Mouse (Mus musculus) liver, postnatal 0 days (tissue): Measurements from ENCODE around the gene Icmt. TPM values are rescaled to one million over a fixed set of nuclear protein-coding genes. Genes with fewer than 3 reads are reported as not detected.
A peak's percentile ranks its signal among the peaks of the same experiment; 100 is the strongest.

Experiments
- ATAC-seq: fragments of 200-750 bp; cut with Nextera tagmentation; 2 replicates; pipeline ENCODE4 v1.8.0; 2017; ENCODE audit warnings: mild to moderate bottlenecking, moderate library complexity
- DNase-seq: peaks from one replicate; pipeline ENCODE4 v3.0.0-alpha.2; 2016
- H3K27ac ChIP-seq: fragments of 300-500 bp; sonication (generic); 2 replicates; pipeline ENCODE4 v1.5.1; 2014; ENCODE audit warnings: antibody characterized with exemption, moderate library complexity, mild to moderate bottlenecking, low read depth
- H3K27me3 ChIP-seq: fragments of 300-500 bp; sonication (generic); 2 replicates; pipeline ENCODE4 v1.6.1; 2014; ENCODE audit warnings: low read length, control low read depth, mixed read lengths; ENCODE audit not compliant: insufficient read depth
- H3K36me3 ChIP-seq: fragments of 300-500 bp; sonication (generic); replicated peaks from 2 replicates; pipeline ENCODE4 v1.6.1; 2014; ENCODE audit warnings: mild to moderate bottlenecking, control low read depth, low read length, moderate library complexity, mixed read lengths; ENCODE audit not compliant: insufficient read depth
- H3K4me1 ChIP-seq: fragments of 300-500 bp; sonication (generic); 2 replicates; pipeline ENCODE4 v1.6.1; 2014; ENCODE audit warnings: antibody characterized with exemption, mild to moderate bottlenecking, control low read depth; ENCODE audit not compliant: insufficient read depth
- H3K4me2 ChIP-seq: fragments of 300-500 bp; sonication (generic); 2 replicates; pipeline ENCODE4 v1.6.1; 2014; ENCODE audit warnings: low read depth, mild to moderate bottlenecking, low read length, moderate library complexity, mixed read lengths
- H3K4me3 ChIP-seq: fragments of 300-500 bp; sonication (generic); 2 replicates; pipeline ENCODE4 v1.5.1; 2014; ENCODE audit warnings: low read depth, low read length
- H3K9ac ChIP-seq: fragments of 300-500 bp; sonication (generic); replicated peaks from 2 replicates; pipeline ENCODE4 v1.6.1; 2014; ENCODE audit warnings: mild to moderate bottlenecking, moderate library complexity
- H3K9me3 ChIP-seq: fragments of 300-500 bp; sonication (generic); 2 replicates; pipeline ENCODE4 v1.6.1; 2016; ENCODE audit warnings: mild to moderate bottlenecking, control low read depth, low read length, mixed read lengths
- CTCF ChIP-seq: sonication (generic); IDR thresholded peaks from 2 replicates; pipeline ENCODE4 v1.5.1; 2016; ENCODE audit warnings: antibody characterized with exemption, low read depth
- EP300 ChIP-seq: IDR thresholded peaks from 2 replicates; pipeline ENCODE4 v1.6.1; 2016; ENCODE audit warnings: antibody characterized with exemption, low read depth, mild to moderate bottlenecking
- WGBS: fragments of 180-500 bp; shearing (Covaris S2); extraction: QIAGEN DNeasy Blood & Tissue Kit; methylation state at CpG from one replicate; pipeline ENCODE4 v1.1.7; 2014; ENCODE audit not compliant: insufficient replicate concordance; 5-methylcytosine and 5-hydroxymethylcytosine counted together
- polyA plus RNA-seq: library from polyadenylated mRNA; unstranded; fragments of >200 nt; fragmentation: Nextera tagmentation; extraction: Ambion mirVana; gene quantifications from 2 replicates; pipeline ENCODE4 v1.2.1, GENCODE M21; 2015

Icmt gene
- polyA plus RNA-seq, 1 experiment from 2014 or later: 6.9 TPM

- DNase-seq (peak; percentile 73), ATAC-seq (peak; percentile 88)
- Histone ChIP-seq H3K4me2 (no peak overlapping the region), H3K4me1 (peaks cover 16% of the 10 kb centered on the region), H3K27me3 (peaks cover 31% of the 10 kb centered on the region), H3K36me3 (no peaks in the 10 kb centered on the region), H3K4me3 (no peak overlapping the region), H3K27ac (no peak overlapping the region), H3K9ac (no peak overlapping the region), H3K9me3 (no peaks in the 10 kb centered on the region)
- TF ChIP-seq EP300 (no peak), CTCF (no peak)
- WGBS: 25% methylated on average over 7 of the region's 7 CpGs
These were observed 48.3 kb downstream of the Icmt start for GRCm38 (mm10) chr4:152345120-152345889.

GRCm38 (mm10) chr4:152349837-152350381 is 52.9 kb downstream of the Icmt start:
- H3K4me2 ChIP-seq: no peak overlapping the region
- no peaks in the 10 kb centered on the region for H3K36me3 ChIP-seq
- ATAC-seq (no peak), DNase-seq (no peak)
- 6% methylated on average over 17 of the region's 17 CpGs for WGBS
- H3K27ac ChIP-seq: no peak overlapping the region
- H3K4me1 ChIP-seq: peaks cover 7% of the 10 kb centered on the region
- peaks cover 27% of the 10 kb centered on the region; the same call in 1 of the 2 replicates for H3K27me3 ChIP-seq
- no peak overlapping the region for H3K9ac ChIP-seq
- TF ChIP-seq CTCF (no peak), EP300 (no peak)
- H3K9me3 ChIP-seq: no peaks in the 10 kb centered on the region
- no peak overlapping the region for H3K4me3 ChIP-seq

GRCm38 (mm10) chr4:152350722-152351421 is 53.8 kb downstream of the Icmt start:
- Histone ChIP-seq H3K9ac (no peak overlapping the region), H3K27ac (no peak overlapping the region), H3K36me3 (no peaks in the 10 kb centered on the region), H3K27me3 (peaks cover 27% of the 10 kb centered on the region; the same call in 1 of the 2 replicates), H3K4me2 (no peak overlapping the region), H3K4me3 (no peak overlapping the region), H3K4me1 (no peaks in the 10 kb centered on the region), H3K9me3 (no peaks in the 10 kb centered on the region)
- WGBS: 25% methylated on average over 8 of the region's 8 CpGs
- no peak for DNase-seq
- TF ChIP-seq EP300 (no peak), CTCF (no peak)
- no peak for ATAC-seq

GRCm38 (mm10) chr4:152351422-152352305 is 54.6 kb downstream of the Icmt start:
- Histone ChIP-seq H3K4me2 (no peak overlapping the region), H3K4me1 (no peaks in the 10 kb centered on the region), H3K36me3 (no peaks in the 10 kb centered on the region), H3K9ac (no peak overlapping the region), H3K27me3 (peaks cover 27% of the 10 kb centered on the region; the same call in 1 of the 2 replicates), H3K4me3 (no peak overlapping the region), H3K9me3 (no peaks in the 10 kb centered on the region), H3K27ac (no peak overlapping the region)
- ATAC-seq: no peak
- DNase-seq: no peak
- no peak for TF ChIP-seq CTCF
- TF ChIP-seq EP300: no peak
- 19% methylated on average over 12 of the region's 14 CpGs for whole genome bisulfite sequencing

- Histone ChIP-seq H3K27ac (no peak overlapping the region), H3K9ac (no peak overlapping the region), H3K4me1 (no peaks in the 10 kb centered on the region), H3K9me3 (no peaks in the 10 kb centered on the region), H3K4me3 (no peak overlapping the region), H3K36me3 (no peaks in the 10 kb centered on the region), H3K4me2 (no peak overlapping the region), H3K27me3 (peaks cover 19% of the 10 kb centered on the region; the same call in 1 of the 2 replicates)
- TF ChIP-seq CTCF (no peak), EP300 (no peak)
- WGBS: 67% methylated on average over 14 of the region's 14 CpGs
- ATAC-seq (no peak), DNase-seq (no peak)
These were observed 57.0 kb downstream of the Icmt start for GRCm38 (mm10) chr4:152353886-152354637.
